Mouse (Mus musculus) cerebellum, adult 2 months (tissue): ENCODE results near the gene Nsf.

Source experiments
- CTCF ChIP-seq: fragments of 200-500 bp; IDR thresholded peaks from 2 replicates; pipeline ENCODE4 v1.5.1; 2011; ENCODE audit warnings: low read depth, mild to moderate bottlenecking, control low read depth, low read length, moderate library complexity, borderline replicate concordance; ENCODE audit not compliant: insufficient read depth
- POLR2A ChIP-seq: fragments of 200-500 bp; IDR thresholded peaks from 2 replicates; pipeline ENCODE4 v1.6.1; 2011; ENCODE audit warnings: low read length, control low read depth, borderline replicate concordance; ENCODE audit not compliant: insufficient read depth

GRCm38 (mm10) chr11:103953896-103954292 is at the start of gene Nsf:
- TF ChIP-seq CTCF: no peak
- TF ChIP-seq POLR2A: peak; percentile 86
